Mouse (Mus musculus) limb, embryonic 11.5 days (tissue): ENCODE measurements around the gene Olfr1406. TPM values are rescaled to one million over a fixed set of nuclear protein-coding genes. Genes with fewer than 3 reads are reported as not detected.

Experiments used
- ATAC-seq: fragments of 200-750 bp; cut with Nextera tagmentation; 2 replicates; pipeline ENCODE4 v1.8.0; 2017; ENCODE audit warnings: low read depth; ENCODE audit not compliant: insufficient number of reproducible peaks, low FRiP score, low TSS enrichment
- DNase-seq: peaks from one replicate; pipeline ENCODE4 v3.0.0-alpha.2; 2015; ENCODE audit warnings: low spot score
- H3K27ac ChIP-seq: fragments of 300-500 bp; sonication (generic); replicated peaks from 2 replicates; pipeline ENCODE4 v1.5.1; 2014; ENCODE audit warnings: low read depth, mild to moderate bottlenecking, low read length
- H3K27me3 ChIP-seq: fragments of 300-500 bp; sonication (generic); 2 replicates; pipeline ENCODE4 v1.6.1; 2014; ENCODE audit warnings: mild to moderate bottlenecking, low read length, mixed read lengths; ENCODE audit not compliant: control insufficient read depth, insufficient read depth
- H3K36me3 ChIP-seq: fragments of 300-500 bp; sonication (generic); 2 replicates; pipeline ENCODE4 v1.6.1; 2014; ENCODE audit warnings: mild to moderate bottlenecking, low read length, moderate library complexity, mixed read lengths; ENCODE audit not compliant: control insufficient read depth, insufficient read depth
- H3K4me1 ChIP-seq: fragments of 300-500 bp; sonication (generic); 2 replicates; pipeline ENCODE4 v1.6.1; 2014; ENCODE audit warnings: low read length, mixed read lengths; ENCODE audit not compliant: control insufficient read depth, insufficient read depth
- H3K4me2 ChIP-seq: fragments of 300-500 bp; sonication (generic); 2 replicates; pipeline ENCODE4 v1.6.1; 2014; ENCODE audit warnings: low read depth, mild to moderate bottlenecking, moderate library complexity; ENCODE audit not compliant: severe bottlenecking
- H3K4me3 ChIP-seq: fragments of 300-500 bp; sonication (generic); 2 replicates; pipeline ENCODE4 v1.5.1; 2014; ENCODE audit warnings: low read depth, low read length
- H3K9ac ChIP-seq: fragments of 300-500 bp; sonication (generic); 2 replicates; pipeline ENCODE4 v1.6.1; 2014; ENCODE audit warnings: mild to moderate bottlenecking, low read length
- H3K9me3 ChIP-seq: fragments of 300-500 bp; sonication (generic); 2 replicates; pipeline ENCODE4 v1.6.1; 2016; ENCODE audit warnings: low read length; ENCODE audit not compliant: control insufficient read depth
- WGBS: fragments of 180-500 bp; shearing (Covaris S2); extraction: QIAGEN DNeasy Blood & Tissue Kit; methylation state at CpG from one replicate; pipeline ENCODE4 v1.1.7; 2014; 5-methylcytosine and 5-hydroxymethylcytosine counted together
- polyA plus RNA-seq: library from polyadenylated mRNA; unstranded; fragments of >200 nt; fragmentation: Nextera tagmentation; extraction: Ambion mirVana; gene quantifications from 2 replicates; pipeline ENCODE4 v1.2.1, GENCODE M21; 2014

Gene Olfr1406
- polyA plus RNA-seq, 1 experiment from 2014 or later: not detected

GRCm38 (mm10) chr1:173174154-173174842 lies 16.1 kb downstream of the Olfr1406 start:
- ATAC-seq: no peak

GRCm38 (mm10) chr1:173137274-173137673 lies 53.2 kb downstream of the Olfr1406 start, which contains the start of gene Olfr1408:
Olfr1408 (minus strand) TSS chr1:173137374.
- Histone ChIP-seq H3K27ac (no peak within 1 kb of the TSS), H3K4me2 (no peak within 1 kb of the TSS), H3K9ac (no peak within 1 kb of the TSS), H3K4me1 (no peaks in the 10 kb centered on the region), H3K36me3 (no peaks in the 10 kb centered on the region), H3K9me3 (no peaks in the 10 kb centered on the region), H3K27me3 (no peaks in the 10 kb centered on the region), H3K4me3 (no peak within 1 kb of the TSS)
- no peak for DNase-seq
- 81% methylated on average over 2 of the region's 2 CpGs for WGBS
- ATAC-seq: no peak

More at GRCm38 (mm10) chr1:173174154-173174842, 16.1 kb downstream of the Olfr1406 start:
- Histone ChIP-seq H3K27ac (no peak overlapping the region), H3K27me3 (no peaks in the 10 kb centered on the region), H3K4me2 (no peak overlapping the region), H3K4me1 (no peaks in the 10 kb centered on the region), H3K9me3 (no peaks in the 10 kb centered on the region), H3K36me3 (no peaks in the 10 kb centered on the region), H3K9ac (no peak overlapping the region), H3K4me3 (no peak overlapping the region)
- no peak for DNase-seq

Other genes with a start within 250 kb of the Olfr1406 start
- not detected in 2 replicates for gene Olfr16, start 240.2 kb downstream of the Olfr1406 start, polyA plus RNA-seq
- not detected in 2 replicates for gene Olfr1408, start 53.3 kb downstream of the Olfr1406 start, polyA plus RNA-seq
- gene Olfr218, start 7.2 kb upstream of the Olfr1406 start, polyA plus RNA-seq: not detected in 2 replicates
- gene Olfr1404, start 21.8 kb upstream of the Olfr1406 start, polyA plus RNA-seq: not detected in 2 replicates
- not detected in 2 replicates for gene Fcer1a, start 36.6 kb upstream of the Olfr1406 start, polyA plus RNA-seq
- gene Olfr418, start 75.4 kb upstream of the Olfr1406 start, polyA plus RNA-seq: not detected in 2 replicates
- not detected in 2 replicates for gene Mptx2, start 87.1 kb upstream of the Olfr1406 start, polyA plus RNA-seq
- 1.5 and 1.7 TPM in 2 replicates for gene Ackr1, start 143.1 kb upstream of the Olfr1406 start, polyA plus RNA-seq
- 1.2 and 2.5 TPM in 2 replicates for gene Aim2, start 160.2 kb upstream of the Olfr1406 start, polyA plus RNA-seq
- gene Cadm3, start 177.1 kb upstream of the Olfr1406 start, polyA plus RNA-seq: 1.1 and 1.4 TPM in 2 replicates